Mouse (Mus musculus) gonadal fat pad, adult 2 months (tissue): ENCODE measurements around the gene Nf1. TPM values are rescaled to one million over a fixed set of nuclear protein-coding genes. Genes with fewer than 3 reads are reported as not detected.

ENCODE experiments used
- DNase-seq: peaks from one replicate; pipeline ENCODE4 v3.0.0-alpha.2; 2012; ENCODE audit warnings: low read depth
- polyA plus RNA-seq: library from polyadenylated mRNA; depleted of rRNA; stranded (reverse); fragments of >200 nt; gene quantifications from 2 replicates; pipeline ENCODE4 v1.2.3, GENCODE M21; 2012

Nf1 gene
- polyA plus RNA-seq, 1 experiment, result 12.1 TPM

DNA sequence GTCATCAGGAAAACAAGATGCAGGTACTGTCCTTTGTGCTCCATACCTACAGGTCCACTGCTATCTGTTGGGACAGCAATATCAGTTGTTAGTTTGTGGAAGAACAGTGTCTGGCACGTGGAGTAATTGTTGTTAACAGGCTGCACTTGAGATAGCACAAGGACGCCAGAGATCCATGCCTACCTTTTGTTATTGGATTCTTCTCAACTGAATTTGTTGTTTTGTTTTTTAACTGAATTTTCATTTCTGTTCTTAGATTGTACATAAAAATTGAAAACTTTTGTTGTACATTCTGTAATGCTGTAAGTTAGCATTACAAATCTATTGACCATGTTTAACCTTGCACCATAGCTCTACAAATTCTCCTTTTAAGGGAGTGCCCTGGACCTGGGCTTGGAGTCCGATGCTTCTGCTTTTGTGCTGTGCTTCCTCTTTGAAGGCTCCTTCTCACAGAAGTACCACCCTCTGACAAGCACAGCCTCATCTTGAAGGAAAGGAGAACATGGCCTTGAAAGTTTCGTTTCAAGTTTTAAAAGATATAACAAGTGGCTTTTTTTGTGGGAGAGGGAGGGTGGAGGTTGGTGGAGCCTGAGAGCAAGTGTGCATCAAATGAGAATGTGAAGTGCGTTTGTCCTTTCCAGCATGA is 188.4 kb downstream of the Nf1 start:
- no peak for DNase-seq

GRCm38 (mm10) chr11:79528601-79529000 is 189.1 kb downstream of the Nf1 start:
- DNase-seq, result no peak

GRCm38 (mm10) chr11:79529226-79529625 is 189.7 kb downstream of the Nf1 start:
- no peak for DNase-seq

GRCm38 (mm10) chr11:79529736-79530135 is 190.2 kb downstream of the Nf1 start:
- no peak for DNase-seq

- DNase-seq, result no peak
Observed at GRCm38 (mm10) chr11:79530333-79530761, 190.9 kb downstream of the Nf1 start, which contains the start of the genes Evi2 and Evi2a. Gene Evi2, minus strand, starts transcription at chr11:79530589. Gene Evi2a, minus strand, starts transcription at chr11:79530609.

DNA sequence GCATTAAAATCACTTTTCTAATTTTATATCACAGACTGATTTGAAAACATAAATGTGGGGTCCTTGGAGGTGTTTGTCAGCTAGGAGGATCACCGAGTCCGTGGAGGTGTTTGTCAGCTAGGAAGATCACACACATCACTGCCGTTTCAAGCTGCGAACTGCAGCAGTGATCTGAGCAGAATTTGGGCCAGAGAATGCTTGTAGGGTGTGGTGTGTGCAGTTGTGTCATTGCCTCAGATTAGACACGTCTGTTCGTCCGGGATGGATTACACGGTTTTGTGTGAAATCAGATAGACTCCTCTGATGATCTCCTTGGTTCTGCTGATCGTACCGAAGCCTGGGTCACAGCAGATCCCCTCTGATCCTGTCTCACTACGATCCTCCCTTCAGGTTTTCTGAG is 191.3 kb downstream of the Nf1 start:
- no peak for DNase-seq

GRCm38 (mm10) chr11:79531485-79531884 is 192.0 kb downstream of the Nf1 start:
- DNase-seq, result no peak

- DNase-seq, result no peak
Observed at GRCm38 (mm10) chr11:79533311-79533710, 193.8 kb downstream of the Nf1 start.

GRCm38 (mm10) chr11:79533950-79534690 is 194.6 kb downstream of the Nf1 start:
- no peak for DNase-seq

DNA sequence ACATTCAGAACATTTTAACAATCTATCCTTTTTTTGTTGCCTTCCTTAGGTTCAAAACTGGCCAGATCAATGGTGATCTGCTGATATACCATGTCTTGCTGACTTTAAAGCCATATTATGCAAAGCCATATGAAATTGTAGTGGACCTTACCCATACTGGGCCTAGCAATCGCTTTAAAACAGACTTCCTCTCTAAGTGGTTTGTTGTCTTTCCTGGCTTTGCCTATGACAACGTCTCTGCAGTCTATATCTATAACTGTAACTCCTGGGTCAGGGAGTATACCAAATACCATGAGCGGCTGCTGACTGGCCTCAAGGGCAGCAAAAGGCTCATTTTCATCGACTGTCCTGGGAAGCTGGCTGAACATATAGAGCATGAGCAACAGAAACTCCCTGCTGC is 196.1 kb downstream of the Nf1 start:
- DNase-seq, result no peak

- no peak for DNase-seq
Observed at GRCm38 (mm10) chr11:79536293-79536692, 196.8 kb downstream of the Nf1 start.

- DNase-seq, result no peak
Observed at GRCm38 (mm10) chr11:79552622-79553021, 213.1 kb downstream of the Nf1 start.

- no peak for DNase-seq
Observed at GRCm38 (mm10) chr11:79560536-79560935, 221.0 kb downstream of the Nf1 start.

DNA sequence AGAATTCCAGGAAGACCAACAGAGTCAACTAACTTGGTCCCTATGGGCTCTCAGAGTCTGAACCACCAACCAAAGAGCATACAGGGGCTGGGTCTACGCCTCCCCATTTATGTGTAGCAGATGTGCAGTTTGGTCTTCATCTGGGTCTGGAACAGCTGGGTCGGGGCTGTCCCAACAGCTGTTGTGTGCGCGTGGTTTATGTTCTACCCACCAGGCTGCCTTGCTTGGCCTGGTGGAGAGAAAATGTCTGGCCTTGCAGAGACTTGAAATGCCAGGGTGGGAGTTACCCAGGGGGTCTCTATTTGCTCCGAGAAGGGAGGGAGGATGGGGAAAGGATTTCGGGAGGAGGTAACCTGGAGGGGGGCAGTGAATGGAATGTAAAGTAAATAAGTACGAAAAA is 224.0 kb downstream of the Nf1 start:
- DNase-seq, result no peak

- no peak for DNase-seq
Observed at GRCm38 (mm10) chr11:79566947-79567346, 227.5 kb downstream of the Nf1 start.

DNA sequence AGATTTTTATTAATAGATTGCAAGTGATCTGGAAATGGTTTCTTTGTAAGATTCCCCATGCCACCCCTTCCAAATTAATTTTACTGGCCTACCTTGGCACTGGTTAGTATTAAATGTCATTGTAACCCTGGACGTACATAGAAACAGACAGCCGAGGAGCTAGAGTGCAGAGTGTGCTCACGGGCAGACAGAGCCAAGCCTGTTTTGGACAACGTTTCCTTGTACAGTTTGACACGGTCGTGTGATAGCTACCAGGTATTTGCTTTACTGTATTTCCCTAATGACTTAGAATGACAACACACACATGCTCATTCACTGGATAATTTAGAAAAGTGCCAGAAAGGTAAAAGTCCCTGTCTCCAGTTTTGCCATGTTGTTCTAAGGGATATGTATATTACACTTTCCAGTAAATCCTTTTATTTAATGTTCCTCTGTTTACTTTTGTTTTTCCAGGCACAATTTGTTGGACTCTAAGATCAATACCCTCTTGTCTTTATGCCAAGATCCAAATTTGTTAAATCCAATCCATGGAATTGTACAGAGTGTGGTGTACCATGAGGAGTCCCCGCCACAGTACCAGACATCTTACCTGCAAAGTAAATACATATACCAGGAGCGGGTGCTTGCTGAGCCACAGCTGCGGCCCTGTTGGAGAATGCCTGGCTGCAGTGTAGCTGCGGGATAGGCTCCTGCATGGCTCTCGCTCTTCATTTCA is 228.9 kb downstream of the Nf1 start:
- no peak for DNase-seq

- DNase-seq, result no peak
Observed at GRCm38 (mm10) chr11:79570319-79570718, 230.8 kb downstream of the Nf1 start.

- DNase-seq, result no peak
Observed at GRCm38 (mm10) chr11:79573836-79574235, 234.3 kb downstream of the Nf1 start.

DNA sequence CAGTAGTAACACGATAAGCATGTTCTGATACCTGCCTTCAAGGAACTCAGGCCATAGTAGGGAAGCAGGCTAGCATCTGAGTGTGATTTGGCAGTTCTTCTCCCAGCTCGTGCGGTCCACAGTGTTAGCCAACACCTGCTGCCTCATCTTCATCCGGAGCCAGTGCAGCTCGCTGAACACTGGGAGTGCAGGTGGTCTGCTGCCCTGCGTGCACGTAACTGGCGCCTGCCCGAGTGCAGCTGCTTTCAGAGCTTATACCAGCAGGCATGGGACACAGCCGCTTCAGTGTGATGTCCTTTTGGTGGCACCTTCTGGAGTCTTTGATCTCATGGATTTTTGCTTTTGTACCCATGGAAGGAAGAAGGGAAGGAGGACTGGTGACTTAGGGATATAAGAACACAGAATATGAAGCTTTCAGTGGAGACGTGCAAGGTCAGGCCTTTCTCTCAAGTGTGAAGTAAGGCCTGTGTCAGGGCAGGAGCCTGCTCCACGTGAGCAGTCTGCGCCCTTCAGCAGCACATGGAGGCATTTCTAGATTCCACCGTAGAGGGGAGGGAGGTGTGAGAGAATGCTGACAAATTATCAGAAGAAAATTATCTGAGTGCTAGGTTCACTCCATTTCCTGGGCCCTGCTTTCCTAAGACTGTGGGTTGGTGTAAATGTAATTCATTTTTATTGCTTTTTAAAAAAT is 236.0 kb downstream of the Nf1 start:
- DNase-seq, result no peak

DNA sequence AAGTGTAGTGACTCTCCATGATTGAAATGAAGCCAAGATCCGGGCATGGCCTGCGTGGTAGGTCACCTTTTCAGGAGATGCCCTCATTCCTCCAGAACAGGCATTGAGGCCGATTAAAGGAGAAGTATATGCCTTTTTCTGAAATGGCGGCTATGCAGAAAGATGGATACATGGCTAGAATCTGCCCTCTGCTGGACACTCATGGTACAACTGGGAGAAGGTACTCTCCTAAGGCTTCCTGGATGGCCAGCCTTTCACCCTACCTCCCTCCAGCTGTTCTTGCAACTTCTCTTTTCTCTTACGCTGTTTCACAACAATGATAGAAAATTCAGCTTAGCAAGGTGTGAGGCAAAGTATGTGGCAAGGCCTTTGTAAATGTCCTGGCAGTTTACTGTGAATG is 238.2 kb downstream of the Nf1 start:
- DNase-seq, result peak; percentile 28

- no peak for DNase-seq
Observed at GRCm38 (mm10) chr11:79580660-79581059, 241.2 kb downstream of the Nf1 start.

GRCm38 (mm10) chr11:79581257-79581656 is 241.8 kb downstream of the Nf1 start:
- DNase-seq, result no peak
